Mouse (Mus musculus) macrophage (primary cell): ENCODE data around the gene Ppia. TPM values are rescaled to one million over a fixed set of nuclear protein-coding genes. Genes with fewer than 3 reads are reported as not detected.
"Not testable (repeated sequence)": the region's sequence is repeated elsewhere in the genome, so short reads cannot be mapped to it uniquely, and the experiment has no call there.

ENCODE experiments used
- H3K27ac ChIP-seq: fragments of 350-480 bp; formaldehyde crosslinking; 2 replicates; pipeline ENCODE4 v1.9.0; 2021
- H3K36me3 ChIP-seq: fragments of 350-480 bp; formaldehyde crosslinking; 2 replicates; pipeline ENCODE4 v1.9.0; 2021; ENCODE audit errors: inconsistent target
- H3K4me3 ChIP-seq: fragments of 350-480 bp; formaldehyde crosslinking; 2 replicates; pipeline ENCODE4 v1.9.0; 2021; ENCODE audit errors: inconsistent target
- H3K79me2 ChIP-seq: fragments of 350-480 bp; formaldehyde crosslinking; 2 replicates; pipeline ENCODE4 v1.9.0; 2021; ENCODE audit errors: inconsistent target
- WGBS: methylation state at CpG from one replicate; pipeline ENCODE4 v1.1.7; 2026; ENCODE audit warnings: inconsistent platforms; ENCODE audit not compliant: missing documents; 5-methylcytosine and 5-hydroxymethylcytosine counted together
- polyA plus RNA-seq: library from polyadenylated mRNA; stranded (reverse); fragments of 250-400 nt; gene quantifications from 3 replicates; pipeline ENCODE4 v1.2.4, GENCODE M21; 2018; ENCODE audit warnings: inconsistent platforms

Gene Ppia
- polyA plus RNA-seq, 1 experiment from 2014 or later: 1,329 TPM

- Histone ChIP-seq H3K79me2 (peaks cover 70% of the 10 kb centered on the region), H3K4me3 (no peak overlapping the region), H3K27ac (peak overlapping the region; percentile 51), H3K36me3 (peaks cover 30% of the 10 kb centered on the region)
- 29% methylated on average over 6 of the region's 6 CpGs for WGBS
Measured at GRCm38 (mm10) chr11:6392857-6393256, 22.4 kb upstream of the Ppia start.

DNA sequence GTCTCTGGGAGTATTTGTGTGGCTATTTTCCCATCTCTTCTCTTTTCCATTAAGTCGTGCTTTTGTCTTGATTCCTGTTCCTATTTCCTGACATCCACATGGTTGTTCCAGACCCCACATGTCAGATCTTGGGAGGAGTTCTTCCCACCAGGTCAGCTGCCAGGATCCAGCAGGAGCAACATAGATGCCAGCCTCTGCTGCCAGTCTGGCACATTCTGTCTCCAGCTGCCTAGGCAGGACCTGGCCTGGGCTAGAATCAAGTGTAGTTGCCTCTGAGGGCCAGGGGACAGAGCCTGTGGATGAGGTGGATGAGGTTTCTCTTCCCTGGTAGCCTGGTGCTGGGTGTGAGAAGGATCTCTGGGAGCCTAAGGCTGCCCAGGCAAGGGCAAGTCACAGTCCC, 21.4 kb upstream of the Ppia start:
- Histone ChIP-seq H3K79me2 (peaks cover 70% of the 10 kb centered on the region), H3K27ac (no peak overlapping the region), H3K4me3 (no peak overlapping the region), H3K36me3 (peaks cover 40% of the 10 kb centered on the region)
- WGBS: 100% methylated on average over 1 of the region's 1 CpGs

- H3K36me3 ChIP-seq: peaks cover 57% of the 10 kb centered on the region
- no peak overlapping the region for H3K27ac ChIP-seq
- no peak overlapping the region for H3K4me3 ChIP-seq
- peaks cover 58% of the 10 kb centered on the region for H3K79me2 ChIP-seq
- WGBS: 92% methylated on average over 5 of the region's 5 CpGs
Measured at GRCm38 (mm10) chr11:6395565-6395964, 19.7 kb upstream of the Ppia start.

DNA sequence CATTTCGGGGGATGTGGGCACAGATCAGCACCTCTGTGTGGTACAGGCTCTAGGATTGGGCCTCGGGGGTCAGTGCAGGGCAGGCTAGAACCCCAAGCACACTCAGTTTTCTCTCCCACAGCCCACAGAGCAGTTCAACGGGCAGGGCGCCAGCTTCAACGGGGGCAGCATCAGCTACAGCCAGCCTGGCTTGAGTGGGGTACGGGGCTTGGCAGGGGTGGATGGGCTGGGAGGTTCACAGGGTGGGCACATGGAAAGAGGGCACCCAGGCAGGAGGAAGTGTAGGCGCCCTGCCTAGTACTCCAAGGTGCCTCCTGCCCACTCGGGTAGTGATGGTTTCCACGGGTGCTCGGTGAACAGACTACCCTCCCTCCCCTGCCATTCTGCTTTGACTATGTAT, 17.1 kb upstream of the Ppia start:
- 90% methylated on average over 10 of the region's 10 CpGs for WGBS
- no peak overlapping the region for H3K4me3 ChIP-seq
- H3K79me2 ChIP-seq: peaks cover 33% of the 10 kb centered on the region
- H3K27ac ChIP-seq: no peak overlapping the region
- H3K36me3 ChIP-seq: peaks cover 82% of the 10 kb centered on the region

DNA sequence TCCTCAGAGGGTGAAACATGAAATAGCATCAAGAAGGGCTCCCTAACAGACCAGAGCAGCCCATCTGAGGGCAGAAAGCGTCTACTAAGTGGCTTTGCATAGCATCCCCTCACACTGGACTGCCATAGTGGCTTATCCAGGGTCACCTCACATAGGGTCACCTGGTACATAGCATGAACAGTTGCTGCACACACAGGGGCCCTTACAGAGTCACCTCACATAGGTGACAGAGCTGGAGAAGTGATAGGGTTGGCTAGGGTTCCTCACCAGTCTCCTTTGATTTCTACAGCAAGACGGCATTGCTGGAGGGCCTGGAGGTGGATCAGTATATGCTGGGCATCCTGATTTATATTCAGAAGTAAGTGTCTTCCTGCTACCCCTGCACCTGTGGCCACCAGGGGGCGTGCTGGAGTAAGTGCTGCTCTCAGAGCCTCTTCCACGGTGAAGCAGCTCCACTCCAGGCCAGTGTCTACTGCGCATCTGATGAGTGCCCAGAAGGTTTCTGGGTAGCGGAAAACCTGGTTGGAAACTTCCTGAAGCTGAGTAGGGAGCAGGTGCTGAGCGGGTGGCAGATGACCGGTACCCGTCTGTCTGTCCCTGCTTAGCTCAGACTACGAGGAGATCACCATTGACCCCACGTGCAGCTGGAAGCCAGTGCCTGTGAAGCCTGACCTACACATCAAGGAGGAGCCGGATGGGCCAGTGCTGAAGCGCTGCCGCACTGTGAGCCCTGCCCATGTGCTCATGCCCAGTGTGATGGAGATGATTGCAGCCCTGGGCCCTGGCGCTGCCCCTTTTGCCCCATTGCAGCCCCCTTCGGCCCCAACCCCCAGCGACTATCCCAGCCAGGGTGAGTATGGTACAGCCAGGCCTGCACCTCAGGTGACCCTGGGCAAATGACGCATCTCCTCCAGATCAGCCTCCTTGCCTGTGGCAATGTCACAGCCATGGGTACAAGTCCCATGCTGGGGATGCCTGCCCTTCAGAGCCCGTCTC, 12.4 kb upstream of the Ppia start:
- 84% methylated on average over 19 of the region's 19 CpGs for WGBS
- H3K36me3 ChIP-seq: peaks cover 79% of the 10 kb centered on the region
- H3K4me3 ChIP-seq: no peak overlapping the region
- no peaks in the 10 kb centered on the region for H3K79me2 ChIP-seq
- H3K27ac ChIP-seq: no peak overlapping the region

GRCm38 (mm10) chr11:6403830-6404405, 11.3 kb upstream of the Ppia start:
- Histone ChIP-seq H3K4me3 (no peak overlapping the region), H3K36me3 (peaks cover 68% of the 10 kb centered on the region), H3K27ac (no peak overlapping the region), H3K79me2 (no peaks in the 10 kb centered on the region)
- 97% methylated on average over 5 of the region's 5 CpGs for WGBS

DNA sequence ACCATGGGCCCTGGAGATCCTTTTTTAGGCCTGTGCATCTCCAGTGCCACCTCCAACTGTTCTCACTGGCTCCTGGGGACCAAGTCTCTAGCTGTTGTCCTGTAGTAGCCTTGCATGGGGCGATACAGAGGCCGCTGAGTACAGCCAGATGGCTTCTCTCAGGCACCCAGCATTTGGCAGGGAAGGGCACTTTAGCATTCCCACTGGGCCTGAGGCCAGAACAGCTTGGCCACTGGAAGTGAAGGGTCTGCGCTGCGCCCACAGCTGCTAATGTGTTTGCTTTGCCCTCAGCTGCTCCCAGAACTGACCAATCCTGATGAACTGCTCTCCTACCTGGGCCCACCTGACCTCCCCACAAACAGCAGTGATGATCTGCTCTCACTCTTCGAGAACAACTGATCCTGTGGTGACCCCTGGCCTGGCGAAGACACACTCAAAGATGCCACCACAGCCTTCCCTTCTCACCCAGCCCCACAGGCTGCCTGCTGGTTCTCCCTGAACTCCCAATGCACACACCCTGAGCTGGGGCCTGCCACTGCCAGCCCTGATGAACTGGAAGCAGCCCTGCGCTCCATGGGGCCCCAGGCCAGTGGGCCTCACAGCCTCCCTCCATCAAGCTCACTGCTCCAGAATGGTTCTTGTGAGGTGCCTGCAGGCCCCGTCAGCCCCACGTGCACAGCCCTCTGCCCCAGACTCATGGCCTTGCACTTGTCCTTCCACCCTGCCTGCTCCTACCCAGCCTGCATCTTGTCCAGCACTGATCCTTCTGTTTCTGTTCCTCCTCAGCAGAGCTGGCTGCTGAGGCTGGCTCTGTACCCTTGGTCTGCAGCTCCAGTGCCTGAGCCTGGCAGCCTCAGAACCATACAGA, 10.3 kb upstream of the Ppia start:
- H3K27ac ChIP-seq: no peak overlapping the region
- 90% methylated on average over 9 of the region's 9 CpGs for WGBS
- H3K79me2 ChIP-seq: no peaks in the 10 kb centered on the region
- peaks cover 57% of the 10 kb centered on the region for H3K36me3 ChIP-seq
- H3K4me3 ChIP-seq: no peak overlapping the region

DNA sequence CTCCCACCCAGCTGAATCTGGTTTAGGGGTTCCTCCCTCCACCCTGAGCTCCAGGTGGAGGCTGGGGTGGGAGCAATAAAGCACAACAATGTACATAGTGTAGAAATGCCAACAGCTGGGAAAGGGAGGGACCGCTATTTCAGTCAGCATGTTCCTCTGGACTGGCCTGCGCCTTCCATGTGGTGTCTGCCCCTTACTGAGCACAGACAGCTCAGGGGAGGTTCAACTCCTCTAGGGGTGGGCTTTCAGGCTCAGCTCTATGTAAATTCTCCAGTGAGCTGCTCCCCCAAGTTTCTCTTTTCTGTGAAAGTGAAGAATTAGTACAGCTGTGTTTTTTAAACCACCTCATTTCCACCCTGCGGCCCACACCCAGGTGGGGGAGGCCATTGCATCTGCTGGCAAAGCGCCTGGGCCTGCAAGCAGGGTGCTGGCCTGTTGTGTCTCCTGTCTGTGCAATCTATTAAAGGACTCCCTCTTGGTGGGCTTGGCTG, 9.6 kb upstream of the Ppia start:
- Histone ChIP-seq H3K79me2 (no peaks in the 10 kb centered on the region), H3K4me3 (no peak overlapping the region), H3K27ac (no peak overlapping the region), H3K36me3 (peaks cover 50% of the 10 kb centered on the region)
- WGBS: 83% methylated on average over 4 of the region's 4 CpGs

DNA sequence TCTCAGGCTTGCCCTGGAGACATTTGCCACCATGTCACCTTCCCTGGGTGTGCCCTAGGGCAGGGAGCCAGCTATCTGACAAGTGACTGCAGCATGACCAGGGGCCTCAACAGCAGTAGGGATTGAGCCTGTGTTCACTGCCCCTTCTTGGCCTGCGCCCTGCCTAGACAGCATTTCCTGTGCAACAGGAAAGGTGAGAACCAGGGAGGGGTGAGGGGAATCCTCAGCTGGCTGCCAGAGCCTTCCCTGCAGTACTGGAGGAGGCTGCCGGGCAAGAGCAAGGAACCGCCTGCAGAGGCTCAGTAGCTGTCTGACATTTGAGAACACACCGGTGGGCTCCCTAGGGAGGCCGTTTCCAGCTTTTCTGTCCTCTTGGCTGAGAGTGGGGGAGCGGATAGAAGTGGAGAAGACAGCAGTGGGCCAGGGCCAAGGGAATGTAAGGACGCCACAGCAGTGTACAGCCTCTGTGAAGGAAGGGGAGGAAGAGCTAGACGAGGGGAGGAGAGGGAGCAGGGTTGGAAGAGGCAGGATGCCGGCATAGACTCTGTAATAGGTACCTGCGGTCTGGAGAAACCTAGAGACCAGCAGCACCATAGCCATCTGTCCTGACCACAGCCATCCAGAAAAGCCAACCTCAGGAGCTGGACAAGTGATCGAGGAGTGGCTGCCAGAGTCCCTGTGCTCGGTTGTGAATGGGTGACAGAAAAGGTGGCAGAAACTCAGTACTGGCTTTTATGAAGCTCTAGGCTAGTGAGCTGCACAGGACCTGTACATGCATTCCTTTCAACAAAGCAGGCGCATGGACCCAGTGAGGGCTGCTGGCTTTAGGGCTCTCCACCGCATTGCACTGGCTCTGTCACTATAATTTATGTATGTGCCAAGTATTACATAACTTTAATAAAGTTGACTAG, 8.7 kb upstream of the Ppia start:
- Histone ChIP-seq H3K36me3 (peaks cover 42% of the 10 kb centered on the region), H3K79me2 (no peaks in the 10 kb centered on the region), H3K27ac (no peak overlapping the region), H3K4me3 (no peak overlapping the region)
- WGBS: 48% methylated on average over 14 of the region's 14 CpGs

DNA sequence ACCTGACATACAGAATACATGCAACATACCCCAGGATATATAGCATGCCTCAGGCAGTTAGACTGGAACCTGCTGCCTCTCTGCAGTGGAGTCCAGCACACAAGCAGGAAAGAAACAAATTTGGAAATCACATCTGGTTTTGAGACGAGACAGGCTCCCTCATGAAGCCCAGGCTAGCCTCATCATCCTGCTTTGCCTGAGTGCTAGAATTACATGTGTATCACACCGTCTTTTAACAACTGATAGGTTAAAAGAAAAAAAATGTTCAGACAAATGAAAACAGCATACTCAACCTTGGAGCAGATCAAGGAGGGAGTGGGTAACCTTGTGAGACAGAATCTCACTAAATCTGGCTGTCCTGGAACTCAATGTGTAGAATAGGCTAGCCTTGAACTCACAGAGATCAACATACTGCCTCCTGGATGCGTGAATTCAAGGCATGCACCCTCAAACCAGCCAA, 8.1 kb upstream of the Ppia start:
- no peak overlapping the region for H3K27ac ChIP-seq
- WGBS: 86% methylated on average over 3 of the region's 3 CpGs
- no peak overlapping the region for H3K4me3 ChIP-seq
- peaks cover 35% of the 10 kb centered on the region for H3K36me3 ChIP-seq
- H3K79me2 ChIP-seq: no peaks in the 10 kb centered on the region

DNA sequence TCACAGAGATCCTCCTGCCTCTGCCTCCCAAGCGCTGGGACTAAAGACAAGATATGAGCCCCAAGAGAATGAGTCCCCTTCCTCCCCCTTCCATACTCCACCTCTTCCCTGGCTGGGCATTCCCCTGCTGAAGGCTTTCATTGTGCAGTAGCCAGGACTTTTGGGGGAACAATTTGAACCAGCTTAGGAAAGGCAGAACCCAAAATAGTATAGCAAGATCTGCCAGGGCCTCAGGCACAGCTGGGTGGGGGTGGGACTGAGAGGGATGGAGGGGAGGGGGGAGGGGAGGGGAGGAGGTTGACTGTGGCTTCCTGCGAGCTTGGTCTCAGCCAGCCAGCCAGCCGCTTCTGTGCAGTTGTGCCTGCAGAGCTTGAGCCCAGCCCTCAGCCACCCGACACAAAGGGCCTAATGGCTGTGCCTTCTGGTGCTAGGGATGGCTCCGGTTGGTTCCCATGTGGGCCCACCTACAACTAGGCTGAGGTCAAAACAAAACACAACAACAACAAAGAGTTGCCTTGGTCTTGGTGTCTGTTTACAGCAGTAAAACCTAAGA, 5.1 kb upstream of the Ppia start:
- peaks cover 6% of the 10 kb centered on the region; the same call in 1 of the 2 replicates for H3K36me3 ChIP-seq
- 53% methylated on average over 3 of the region's 5 CpGs for WGBS
- H3K4me3 ChIP-seq: no peak overlapping the region
- H3K27ac ChIP-seq: no peak overlapping the region
- no peaks in the 10 kb centered on the region for H3K79me2 ChIP-seq

- not testable (repeated sequence) for H3K36me3 ChIP-seq, H3K4me3 ChIP-seq, H3K27ac ChIP-seq, H3K79me2 ChIP-seq
- WGBS: 78% methylated on average over 5 of the region's 5 CpGs
Measured at GRCm38 (mm10) chr11:6410755-6411154, 4.5 kb upstream of the Ppia start.

- Histone ChIP-seq H3K27ac (no peak overlapping the region), H3K79me2 (peaks cover 6% of the 10 kb centered on the region)
Measured at GRCm38 (mm10) chr11:6411684-6412083, 3.6 kb upstream of the Ppia start.

More at GRCm38 (mm10) chr11:6411684-6412083, 3.6 kb upstream of the Ppia start:
- Histone ChIP-seq H3K36me3 (no peaks in the 10 kb centered on the region), H3K4me3 (no peak overlapping the region)
- 8% methylated on average over 5 of the region's 5 CpGs for WGBS
